8 mouse cellular contexts compared by ENCODE assay signal in the genomic region with DNA sequence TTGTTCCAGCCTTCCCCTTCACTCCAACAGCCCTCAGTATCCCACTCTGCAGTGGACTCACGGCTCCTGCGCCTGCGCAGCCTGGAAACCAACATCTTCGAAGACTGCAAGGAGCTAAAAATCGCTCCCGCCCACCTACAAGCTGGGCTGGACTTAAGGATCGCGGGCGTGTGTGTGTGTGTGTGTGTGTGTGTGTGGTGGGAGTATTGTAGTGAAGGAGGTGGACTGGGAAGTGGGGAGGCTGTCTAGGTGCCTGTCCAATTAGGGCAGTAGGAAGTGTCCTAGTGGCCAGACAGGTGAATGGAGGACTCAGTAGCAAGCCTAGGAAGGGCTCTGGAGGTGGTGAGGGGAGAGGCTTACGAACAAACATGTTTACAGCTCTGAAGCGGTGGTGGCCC. TPM values are rescaled to one million over a fixed set of nuclear protein-coding genes. Genes with fewer than 3 reads are reported as not detected.
DNase-seq lines count a peak whose midpoint lies in the region; ATAC-seq lines count a peak whose summit lies in the region.

No protein-coding gene starts in this region.

- H3K36me3 ChIP-seq in embryonic facial prominence, embryonic 10.5 days (replicated peaks): no peaks in the 10 kb centered on the region
- no peaks in the 10 kb centered on the region for H3K36me3 ChIP-seq in intestine, embryonic 14.5 days (ENCODE audit: control insufficient read depth, insufficient read depth, low read length)
- H3K36me3 ChIP-seq in midbrain, embryonic 14.5 days (ENCODE audit: control insufficient read depth, insufficient read depth, low read length): no peaks in the 10 kb centered on the region

- peaks cover 91% of the 10 kb centered on the region for H3K27me3 ChIP-seq in embryonic facial prominence, embryonic 10.5 days (replicated peaks; ENCODE audit: low read depth, poor library complexity, severe bottlenecking)
- peaks cover 70% of the 10 kb centered on the region for H3K27me3 ChIP-seq in intestine, embryonic 14.5 days (replicated peaks; ENCODE audit: control insufficient read depth, insufficient read depth, low read length)
- peaks cover 33% of the 10 kb centered on the region for H3K27me3 ChIP-seq in midbrain, embryonic 14.5 days (ENCODE audit: control insufficient read depth, insufficient read depth, low read length)

- no peak overlapping the region for H3K9ac ChIP-seq in intestine, embryonic 14.5 days (ENCODE audit: low read length)
- peak overlapping the region; percentile 87 for H3K9ac ChIP-seq in midbrain, embryonic 14.5 days (replicated peaks; ENCODE audit: low read length)

- H3K9me3 ChIP-seq in embryonic facial prominence, embryonic 10.5 days: no peaks in the 10 kb centered on the region
- 0 out of 2 replicates have a peak, but pooled peaks cover 2% of the 10 kb centered on the region for H3K9me3 ChIP-seq in intestine, embryonic 14.5 days (ENCODE audit: control insufficient read depth, low read length)
- H3K9me3 ChIP-seq in midbrain, embryonic 14.5 days (ENCODE audit: control insufficient read depth, low read length): no peaks in the 10 kb centered on the region

- 5% methylated on average over 11 of the region's 11 CpGs for WGBS in embryonic facial prominence, embryonic 10.5 days
- WGBS in intestine, embryonic 14.5 days: 9% methylated on average over 11 of the region's 11 CpGs
- under 1% methylated on average over 11 of the region's 11 CpGs for WGBS in midbrain, embryonic 14.5 days

- peak; percentile 70 for DNase-seq in layer of hippocampus, adult 11-12 months (ENCODE audit: low spot score)
- DNase-seq in layer of hippocampus, adult 9-10 months (ENCODE audit: low spot score): no peak
- DNase-seq in embryonic facial prominence, embryonic 10.5 days (ENCODE audit: low spot score): peak; percentile 44
- DNase-seq in intestine, embryonic 14.5 days (ENCODE audit: low spot score): peak; percentile 56
- peak; percentile 83 for DNase-seq in midbrain, embryonic 14.5 days
- DNase-seq in thymus, adult 18-20 months: no peak
- DNase-seq in kidney, postnatal 10 days: no peak
- no peak for DNase-seq in spleen, postnatal 36 days (ENCODE audit: low spot score in 2 of 2)

- 0 out of 2 replicates have a peak overlapping the region, but pooled peaks have one; percentile 57 for H3K4me2 ChIP-seq in intestine, embryonic 14.5 days (ENCODE audit: low read length)
- H3K4me2 ChIP-seq in midbrain, embryonic 14.5 days (ENCODE audit: low read length): peak overlapping the region; percentile 88

- ATAC-seq in intestine, embryonic 14.5 days (replicated peaks; ENCODE audit: low FRiP score, low TSS enrichment, low read depth): no peak
- ATAC-seq in midbrain, embryonic 14.5 days (ENCODE audit: low FRiP score, low TSS enrichment): peak; percentile 42

- no peak overlapping the region for H3K27ac ChIP-seq in embryonic facial prominence, embryonic 10.5 days (replicated peaks)
- H3K27ac ChIP-seq in intestine, embryonic 14.5 days (ENCODE audit: low read depth): no peak overlapping the region
- peak overlapping the region; percentile 79 for H3K27ac ChIP-seq in midbrain, embryonic 14.5 days (replicated peaks; ENCODE audit: low read depth, low read length)

- peak overlapping the region; percentile 62 for H3K4me3 ChIP-seq in embryonic facial prominence, embryonic 10.5 days
- H3K4me3 ChIP-seq in intestine, embryonic 14.5 days (ENCODE audit: low read depth, low read length): no peak overlapping the region
- peak overlapping the region; percentile 63 for H3K4me3 ChIP-seq in midbrain, embryonic 14.5 days (replicated peaks; ENCODE audit: low read depth, low read length)

- H3K4me1 ChIP-seq in embryonic facial prominence, embryonic 10.5 days: peaks cover 32% of the 10 kb centered on the region
- H3K4me1 ChIP-seq in intestine, embryonic 14.5 days (replicated peaks; ENCODE audit: control insufficient read depth, insufficient read depth, low read length): 0 out of 2 replicates have a peak, but pooled peaks cover 4% of the 10 kb centered on the region
- peaks cover 30% of the 10 kb centered on the region for H3K4me1 ChIP-seq in midbrain, embryonic 14.5 days (ENCODE audit: control insufficient read depth, insufficient read depth, low read length)

RNA-seq across cellular contexts. Expression of a gene that starts 1.6 kb away (rescaled TPM):
- polyA plus RNA-seq in embryonic facial prominence, embryonic 10.5 days (2016; fragmentation: Nextera tagmentation; extraction: Ambion mirVana): 0.36 and 0.91 TPM in 2 replicates
- polyA plus RNA-seq in intestine, embryonic 14.5 days (2014; fragmentation: Nextera tagmentation; extraction: Ambion mirVana): 0.09 TPM in 1 of 2 replicates, not detected in the other
- 0.99 and 1.4 TPM in 2 replicates for polyA plus RNA-seq in midbrain, embryonic 14.5 days (2014; fragmentation: Nextera tagmentation; extraction: Ambion mirVana)

RNA-seq across cellular contexts. Expression of a gene that starts 8.1 kb away (rescaled TPM):
- 2.3 and 3.4 TPM in 2 replicates for polyA plus RNA-seq in embryonic facial prominence, embryonic 10.5 days (2016; fragmentation: Nextera tagmentation; extraction: Ambion mirVana)
- polyA plus RNA-seq in intestine, embryonic 14.5 days (2014; fragmentation: Nextera tagmentation; extraction: Ambion mirVana): 2.3 and 2.6 TPM in 2 replicates
- polyA plus RNA-seq in midbrain, embryonic 14.5 days (2014; fragmentation: Nextera tagmentation; extraction: Ambion mirVana): 69.5 and 69.9 TPM in 2 replicates

RNA-seq across cellular contexts. Expression of a gene that starts 24.0 kb away (rescaled TPM):
- polyA plus RNA-seq in embryonic facial prominence, embryonic 10.5 days (2016; fragmentation: Nextera tagmentation; extraction: Ambion mirVana): not detected in 2 replicates
- polyA plus RNA-seq in intestine, embryonic 14.5 days (2014; fragmentation: Nextera tagmentation; extraction: Ambion mirVana): not detected in 2 replicates
- not detected in 2 replicates for polyA plus RNA-seq in midbrain, embryonic 14.5 days (2014; fragmentation: Nextera tagmentation; extraction: Ambion mirVana)

RNA-seq across cellular contexts. Expression of a gene that starts 24.2 kb away (rescaled TPM):
- polyA plus RNA-seq in embryonic facial prominence, embryonic 10.5 days (2016; fragmentation: Nextera tagmentation; extraction: Ambion mirVana): 1,193 and 1,272 TPM in 2 replicates
- 771 and 821 TPM in 2 replicates for polyA plus RNA-seq in intestine, embryonic 14.5 days (2014; fragmentation: Nextera tagmentation; extraction: Ambion mirVana)
- polyA plus RNA-seq in midbrain, embryonic 14.5 days (2014; fragmentation: Nextera tagmentation; extraction: Ambion mirVana): 1,531 and 1,588 TPM in 2 replicates

RNA-seq across cellular contexts. Expression of a gene that starts 24.3 kb away (rescaled TPM):
- 147 and 148 TPM in 2 replicates for polyA plus RNA-seq in embryonic facial prominence, embryonic 10.5 days (2016; fragmentation: Nextera tagmentation; extraction: Ambion mirVana)
- 132 and 141 TPM in 2 replicates for polyA plus RNA-seq in intestine, embryonic 14.5 days (2014; fragmentation: Nextera tagmentation; extraction: Ambion mirVana)
- 51.7 and 54.4 TPM in 2 replicates for polyA plus RNA-seq in midbrain, embryonic 14.5 days (2014; fragmentation: Nextera tagmentation; extraction: Ambion mirVana)

Comparison
In these comparisons a context has a peak if more than half of its experiments do, and no peak if none do; other contexts are left out.
1. DNase-seq: peak in layer of hippocampus, adult 11-12 months (single experiment), embryonic facial prominence, embryonic 10.5 days (single experiment), intestine, embryonic 14.5 days (single experiment) and midbrain, embryonic 14.5 days (single experiment); none in layer of hippocampus, adult 9-10 months (single experiment), thymus, adult 18-20 months (0 of 2), kidney, postnatal 10 days (single experiment) and spleen, postnatal 36 days (0 of 2).
2. RNA of a gene that starts 8.1 kb away (polyA plus RNA-seq): 69.5 to 69.9 TPM in midbrain, embryonic 14.5 days; 2.3 to 3.4 TPM in embryonic facial prominence, embryonic 10.5 days and 2.3 to 2.6 TPM in intestine, embryonic 14.5 days; every median in the first group is over 10 times any median in the second.